Mouse (Mus musculus) G1E-ER4 (cell line): Measurements from ENCODE around the gene Smc4. TPM values are rescaled to one million over a fixed set of nuclear protein-coding genes. Genes with fewer than 3 reads are reported as not detected.

Experiments
- GATA1 ChIP-seq: IDR thresholded peaks from one replicate; pipeline ENCODE4 v1.8.0; 2012; ENCODE audit warnings: low read length, inconsistent platforms
- polyA plus RNA-seq: library from polyadenylated mRNA; stranded (reverse); fragments of >175 nt; gene quantifications from 2 replicates; pipeline ENCODE4 v1.2.3, GENCODE M21; 2012

Smc4 gene
- polyA plus RNA-seq, 1 experiment: 121 TPM

DNA sequence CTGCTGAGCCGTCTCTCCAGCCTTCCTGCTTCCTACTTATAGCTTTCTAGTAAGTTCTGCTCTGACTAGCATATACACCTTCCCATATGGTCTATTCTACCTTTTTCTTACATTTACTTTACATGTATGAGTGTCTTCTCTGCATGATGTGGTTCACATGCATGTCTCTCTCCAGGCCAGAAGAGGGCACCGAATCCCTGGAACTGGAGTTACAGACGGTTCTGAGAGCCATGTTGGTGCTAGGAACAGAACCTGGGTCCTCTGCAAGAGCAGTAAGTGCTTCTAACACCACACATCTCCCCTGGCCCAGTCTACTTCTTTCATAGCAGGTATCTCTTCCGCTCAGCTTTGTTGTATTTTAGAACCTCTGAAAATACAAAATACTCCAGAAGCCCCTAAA, 1.8 kb upstream of the Smc4 start:
- TF ChIP-seq GATA1: no peak

DNA sequence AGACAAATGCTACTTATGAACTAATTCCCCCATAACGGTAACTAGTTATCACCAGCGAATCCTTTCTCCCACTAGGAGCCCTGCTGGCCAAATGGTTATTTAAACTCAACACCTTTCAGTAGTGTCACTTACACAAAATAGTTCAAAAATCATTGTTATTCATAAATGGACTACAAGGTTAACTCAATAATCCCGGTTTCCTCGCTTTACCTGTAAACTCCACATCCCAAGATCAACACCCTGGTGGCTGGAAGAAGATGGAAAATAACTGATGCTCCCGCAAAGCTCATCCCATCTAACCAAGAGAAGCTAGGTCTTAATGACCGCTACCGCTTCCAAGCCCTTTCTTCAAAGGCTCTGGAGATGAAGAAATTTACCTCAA, 492 bp upstream of the Smc4 start:
- no peak for TF ChIP-seq GATA1

DNA sequence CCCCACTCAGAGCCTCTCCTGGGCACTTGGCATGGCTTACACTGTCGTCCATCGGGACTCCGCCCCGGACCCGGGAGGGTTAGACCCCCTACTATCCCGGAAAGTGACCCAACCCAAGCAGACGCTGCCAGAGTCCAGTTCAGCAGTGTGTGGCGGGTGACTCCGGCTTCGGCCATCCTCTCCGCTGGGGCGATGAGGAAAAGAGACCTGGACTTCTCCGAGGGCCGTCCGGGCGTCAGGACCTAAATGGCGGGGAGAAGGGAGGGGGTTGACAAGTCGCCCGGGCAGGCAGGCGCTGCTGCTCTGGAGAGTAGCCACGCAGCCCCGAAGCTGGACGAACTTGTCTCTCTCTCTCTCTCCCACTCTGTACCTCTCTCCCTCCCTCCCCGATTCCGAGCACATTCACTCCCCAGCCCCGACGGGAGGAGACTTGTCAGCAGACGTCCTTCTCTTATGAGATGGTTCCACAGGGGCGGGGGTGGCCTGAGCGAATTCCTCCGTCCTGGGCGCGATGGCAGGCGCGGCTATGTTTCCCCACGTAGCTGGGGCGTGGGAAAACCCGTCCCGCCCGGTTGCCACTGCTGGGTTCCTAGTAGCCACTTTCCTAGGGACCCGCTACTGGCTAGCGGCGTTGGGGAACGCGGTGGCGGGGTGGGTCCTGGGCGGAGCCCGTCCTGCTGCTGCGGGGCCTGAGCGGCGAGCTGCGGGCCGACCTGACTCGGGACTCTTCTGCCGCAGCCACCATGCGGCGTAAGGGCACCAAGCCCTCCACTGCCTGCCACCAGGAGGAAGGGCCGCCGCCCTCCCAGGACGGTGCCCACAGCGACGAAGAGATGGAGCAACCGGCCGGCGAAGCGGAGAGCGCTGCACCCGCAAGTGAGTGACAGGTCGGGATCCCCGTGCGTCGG, 1.1 kb downstream of the Smc4 start:
- TF ChIP-seq GATA1: no peak

DNA sequence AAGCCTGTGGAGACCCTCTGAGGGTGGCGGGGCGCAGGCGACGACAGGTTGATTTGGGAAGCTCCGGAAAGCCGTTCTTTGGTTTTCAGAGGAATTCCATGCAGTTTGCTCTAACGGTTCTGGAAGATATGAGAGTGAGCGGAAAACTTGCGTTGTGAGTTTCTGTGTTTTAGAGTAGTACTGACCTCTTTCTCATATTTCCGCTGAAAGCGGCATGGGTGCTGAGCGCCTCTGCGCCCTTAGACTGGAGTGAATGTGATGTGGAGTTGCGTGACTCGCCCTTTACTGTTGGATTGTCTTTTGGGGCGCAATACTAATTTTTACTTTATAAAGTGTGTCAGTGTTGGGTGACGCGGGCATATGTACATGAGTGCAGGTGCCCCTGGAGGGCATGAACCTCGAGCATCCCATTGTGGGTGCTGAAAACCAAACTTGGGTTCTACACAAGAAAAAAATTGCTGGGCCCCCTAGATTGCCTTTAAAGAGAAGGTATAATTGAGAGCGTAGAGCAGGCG, 1.8 kb downstream of the Smc4 start:
- no peak for TF ChIP-seq GATA1

DNA sequence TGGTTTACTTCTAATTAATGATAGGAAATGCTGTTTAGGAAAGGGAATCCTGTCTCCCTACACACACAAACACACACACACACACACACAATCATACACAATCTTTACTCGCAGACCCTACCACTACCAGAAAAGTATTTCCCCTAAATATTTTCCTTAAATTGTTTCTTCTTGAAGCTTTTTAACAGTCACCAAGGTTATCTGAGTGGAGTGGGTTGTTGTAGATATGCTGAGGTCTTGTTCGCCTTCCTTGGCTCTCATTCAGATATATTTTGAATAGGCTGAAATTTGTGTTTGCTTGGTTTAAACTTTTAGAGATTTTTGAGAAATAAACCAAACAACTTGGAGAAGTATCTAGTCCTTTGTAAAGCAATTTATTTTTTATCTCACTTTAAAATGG, 4.3 kb downstream of the Smc4 start:
- no peak for TF ChIP-seq GATA1

DNA sequence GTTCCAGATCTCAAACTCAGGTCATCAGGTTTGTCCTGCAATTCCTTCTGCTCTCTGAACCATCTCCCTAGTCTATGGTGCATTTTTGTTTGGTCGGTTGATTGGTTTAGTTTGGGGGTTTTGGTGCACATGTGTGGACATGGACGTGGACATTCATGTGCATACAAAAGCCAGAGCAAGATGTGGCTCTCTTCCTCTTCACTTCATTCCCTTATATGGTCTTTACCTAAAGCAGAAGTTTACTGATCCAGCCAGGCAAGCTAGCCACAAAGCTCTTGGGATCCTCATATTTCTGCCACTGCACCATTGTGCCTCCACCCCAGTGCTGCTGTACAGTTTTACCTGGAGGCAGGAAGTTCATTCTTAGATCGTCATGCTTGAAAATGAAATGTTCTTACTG, 12.6 kb downstream of the Smc4 start:
- no peak for TF ChIP-seq GATA1

DNA sequence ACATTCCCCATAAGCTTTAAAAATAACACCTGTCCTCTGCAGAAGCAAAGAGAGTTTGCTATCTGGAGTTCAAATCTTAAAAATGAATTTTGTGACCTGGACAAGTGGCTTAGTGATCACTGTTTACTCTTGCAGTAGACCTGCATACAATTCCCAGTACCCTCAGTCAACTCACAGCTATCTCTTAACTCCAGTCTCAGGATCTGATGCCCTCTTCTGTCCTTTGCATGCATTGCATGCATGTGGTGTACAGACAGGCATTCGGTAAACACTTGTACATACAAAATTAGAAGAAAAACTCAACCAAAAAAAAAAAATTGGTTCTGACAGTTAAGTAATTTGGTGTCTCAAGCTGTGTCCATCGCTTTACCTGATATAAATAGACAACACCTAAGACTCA, 15.7 kb downstream of the Smc4 start:
- TF ChIP-seq GATA1: no peak

DNA sequence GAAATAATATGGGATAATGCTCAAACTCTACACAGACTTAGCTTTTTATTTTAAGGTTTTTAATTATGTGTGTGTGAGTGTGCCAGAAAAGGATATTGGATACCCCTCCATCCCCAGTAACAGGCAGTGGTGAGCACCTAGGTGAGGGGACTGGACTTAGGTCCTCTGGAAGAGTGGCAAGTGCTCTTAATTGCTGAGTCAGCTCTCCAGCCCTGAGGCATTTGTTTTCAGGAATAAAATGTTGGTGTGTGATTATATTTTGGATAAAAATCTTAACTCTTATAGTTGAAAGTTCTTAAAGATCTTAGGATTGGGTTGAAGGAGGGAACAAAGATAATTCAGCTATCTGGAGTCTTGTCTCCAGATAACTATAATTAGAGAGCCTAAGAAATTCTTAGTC, 16.2 kb downstream of the Smc4 start:
- no peak for TF ChIP-seq GATA1

DNA sequence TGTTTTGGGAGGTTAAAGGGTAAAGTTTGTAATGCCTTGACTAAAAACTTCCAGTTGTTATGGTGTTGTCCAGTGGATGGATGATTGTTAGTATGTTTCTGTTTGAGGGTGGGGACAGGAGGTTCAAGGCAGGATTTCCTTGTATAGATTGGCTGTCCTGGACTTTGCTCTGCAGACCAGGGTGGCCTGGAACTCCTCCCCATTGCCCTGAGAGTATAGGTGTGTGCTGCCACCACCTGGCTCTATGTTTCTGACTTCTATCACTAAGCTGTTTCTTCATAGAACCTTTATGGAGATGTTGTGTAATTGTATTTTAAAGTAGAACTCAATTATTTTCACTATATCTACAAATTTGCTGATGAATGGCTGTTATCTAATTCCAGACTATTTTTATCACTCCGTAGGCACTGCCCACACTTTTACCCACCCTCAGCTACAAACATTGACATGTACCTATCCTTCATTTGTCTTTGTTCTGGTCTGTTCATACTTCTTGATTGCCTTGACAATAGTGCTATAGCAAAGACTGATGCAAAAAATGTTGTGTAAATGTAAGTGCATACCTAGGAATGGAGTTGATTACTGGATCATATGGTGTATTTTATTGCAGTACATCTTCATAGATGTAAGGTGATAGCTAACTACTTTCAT, 21.7 kb downstream of the Smc4 start:
- no peak for TF ChIP-seq GATA1

DNA sequence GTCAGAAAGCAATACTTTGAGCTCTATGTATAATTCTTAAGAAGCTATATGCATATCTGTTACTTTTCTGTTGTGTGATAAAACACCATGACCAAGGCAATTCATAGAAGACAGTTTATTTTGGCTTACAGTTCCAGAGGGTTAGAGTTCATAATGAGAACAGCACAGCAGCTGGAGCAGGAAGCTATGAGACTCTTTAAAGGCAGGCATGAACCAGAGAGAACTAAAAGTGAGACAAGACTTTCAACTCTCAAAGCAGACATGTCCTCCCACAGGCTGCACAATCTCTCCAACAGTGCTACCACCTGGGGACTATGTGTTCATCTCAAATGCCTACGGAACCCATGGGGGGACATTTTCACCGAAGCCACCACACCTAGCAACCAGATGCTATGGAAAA, 35.6 kb downstream of the Smc4 start:
- TF ChIP-seq GATA1: no peak

DNA sequence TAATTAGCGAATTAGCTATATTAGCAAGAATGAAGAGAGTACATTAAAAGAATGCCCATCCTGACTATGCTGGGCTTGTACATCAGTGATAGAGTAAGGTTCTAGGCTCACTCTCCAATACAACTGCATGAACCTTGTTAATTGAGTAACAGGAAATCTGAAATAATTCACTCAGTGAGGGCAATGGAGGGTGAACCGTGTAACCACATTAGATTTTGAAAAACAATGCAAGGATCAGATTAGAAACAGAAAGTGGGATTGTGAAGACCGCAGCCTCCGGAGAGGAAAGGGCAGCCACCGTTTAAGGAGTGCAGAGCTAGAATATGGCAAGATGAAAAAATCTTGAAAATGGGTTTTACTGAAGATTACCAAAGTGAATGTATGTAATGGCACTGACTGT, 36.8 kb downstream of the Smc4 start:
- no peak for TF ChIP-seq GATA1

DNA sequence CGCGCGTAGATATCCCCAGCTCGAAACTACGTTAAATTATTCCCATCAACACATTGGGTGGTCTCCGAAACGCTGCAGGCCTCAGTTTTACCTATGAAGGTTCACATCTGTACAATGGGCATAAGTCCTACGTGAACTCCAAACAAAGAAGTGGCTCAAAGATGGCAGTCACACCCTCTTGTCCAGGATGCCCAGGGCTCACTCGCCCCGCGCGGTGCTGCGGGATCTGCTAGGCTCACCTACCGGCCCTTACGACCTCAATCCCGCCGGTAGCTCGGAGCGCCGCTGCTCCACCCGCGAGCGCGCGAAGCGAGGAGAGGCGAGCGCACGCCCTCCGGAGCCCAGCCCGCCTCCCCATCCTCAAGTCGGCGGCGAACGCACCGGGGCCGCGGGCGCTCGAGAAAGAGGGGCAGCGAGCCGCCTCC, 39.6 kb downstream of the Smc4 start:
- TF ChIP-seq GATA1: no peak

DNA sequence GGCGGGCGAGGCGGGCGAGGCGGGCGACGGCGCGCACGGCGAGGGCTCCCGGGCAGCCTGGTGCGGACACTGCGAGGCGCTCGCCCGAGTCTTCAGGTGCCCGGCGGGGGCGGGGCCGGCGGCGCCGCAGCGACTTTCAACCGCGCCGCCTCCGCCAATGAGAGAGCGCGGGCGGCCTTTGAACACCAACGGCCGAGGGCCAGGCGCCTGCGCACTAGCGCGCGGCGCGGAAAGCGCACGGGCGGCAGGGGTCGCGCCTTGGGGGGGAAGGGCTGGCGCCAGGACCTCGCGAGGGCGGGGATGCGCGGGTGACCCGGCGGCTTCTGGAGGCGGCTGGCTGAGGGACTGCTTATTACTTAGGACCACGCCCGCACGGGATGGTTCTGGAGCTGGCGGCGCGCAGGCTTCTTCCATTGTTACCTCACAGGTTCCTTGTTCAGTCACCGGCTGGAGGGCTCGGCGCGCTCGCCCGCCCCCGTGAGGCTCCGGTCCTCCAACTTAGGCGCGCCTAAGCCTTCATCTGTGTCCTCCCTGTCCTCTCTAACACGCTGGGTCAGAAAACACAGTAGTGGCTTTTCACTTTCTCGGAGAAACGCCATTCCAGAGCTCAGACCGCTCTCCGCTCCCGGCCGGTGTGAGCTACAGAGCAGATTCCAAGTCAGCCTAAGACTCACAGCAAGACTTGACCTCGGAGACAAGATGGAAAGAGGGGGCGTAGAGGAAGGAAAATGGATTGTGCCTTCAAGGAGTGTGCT, 40.3 kb downstream of the Smc4 start, which contains the start of gene Trim59:
Gene Trim59 (minus strand): TSS at position 111 of the 755 bp plus-strand sequence.
- TF ChIP-seq GATA1: no peak

DNA sequence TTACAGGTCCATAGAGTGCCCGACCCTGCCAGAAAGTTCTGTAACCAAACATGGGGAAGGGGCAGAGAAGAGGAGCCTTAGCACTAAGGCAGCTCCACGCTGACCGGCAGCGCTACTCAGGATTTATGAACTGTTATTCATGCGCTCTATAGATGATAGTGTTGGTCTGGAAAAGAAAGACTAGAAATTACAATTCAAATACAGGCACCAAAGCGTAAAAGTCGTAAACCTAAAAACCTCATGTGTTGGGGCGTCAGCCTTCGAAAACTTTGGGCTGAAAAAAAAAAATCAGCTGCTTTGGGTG, 40.8 kb downstream of the Smc4 start:
- TF ChIP-seq GATA1: no peak

DNA sequence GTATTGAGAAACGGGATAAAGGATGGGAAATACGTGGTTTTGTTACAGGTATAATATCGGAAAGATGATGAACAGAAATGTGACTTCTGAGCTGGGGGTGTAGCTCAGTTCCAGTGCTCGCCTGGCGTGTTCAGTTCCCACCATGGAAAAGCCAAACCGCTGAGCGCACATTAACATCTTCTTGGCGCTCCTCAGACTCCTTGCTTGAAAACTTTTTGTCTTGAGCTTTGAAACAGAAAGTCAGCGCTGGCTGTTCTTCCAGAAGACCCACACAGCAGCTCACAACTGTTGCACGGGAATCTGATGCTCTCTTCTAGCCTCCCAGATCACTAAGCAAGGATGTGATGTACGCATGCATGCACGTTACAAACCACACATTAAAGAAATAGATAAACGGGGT, 41.2 kb downstream of the Smc4 start:
- no peak for TF ChIP-seq GATA1

DNA sequence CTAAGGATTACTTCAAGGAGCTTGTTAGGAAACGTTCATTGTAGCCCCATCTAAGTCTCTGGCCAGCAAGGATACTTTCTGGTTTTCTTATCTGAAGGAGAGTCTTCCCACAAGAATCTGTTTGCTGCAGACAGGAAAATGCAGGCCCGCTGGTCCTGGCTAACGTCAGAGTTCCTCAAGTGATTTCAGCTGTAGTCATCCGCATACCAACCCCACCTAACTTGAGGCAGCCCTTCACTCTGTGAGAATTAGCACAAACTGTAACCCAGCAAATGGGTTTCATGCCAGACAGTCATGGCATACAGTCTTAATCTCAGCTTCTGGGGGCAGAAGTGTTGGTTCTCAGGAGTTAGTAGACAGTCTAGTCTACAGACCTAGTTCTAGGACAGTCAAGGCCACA, 42.0 kb downstream of the Smc4 start:
- TF ChIP-seq GATA1: no peak
